ENCODE assay signal across 16 mouse cellular contexts in the genomic region with DNA sequence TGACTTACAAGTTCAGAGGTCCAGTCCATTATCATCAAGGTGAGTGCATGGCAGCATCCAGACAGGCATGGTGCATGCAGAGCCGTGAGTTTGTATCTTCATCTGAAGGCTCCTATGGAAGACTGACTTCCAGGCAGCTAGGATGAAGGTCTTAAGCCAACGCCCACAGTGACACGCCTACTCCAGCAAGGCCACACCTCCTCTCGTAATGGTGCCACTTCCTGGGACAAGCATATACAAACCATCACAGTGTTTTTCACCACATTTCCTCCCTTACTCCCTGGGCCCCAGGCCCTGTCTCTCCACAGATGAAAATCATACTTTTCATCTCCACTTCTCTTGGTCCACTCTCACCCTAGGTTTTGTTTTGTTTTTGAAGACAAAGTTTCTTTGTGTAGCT. TPM values are rescaled to one million over a fixed set of nuclear protein-coding genes. Genes with fewer than 3 reads are reported as not detected.
DNase-seq lines count a peak whose midpoint lies in the region; ATAC-seq lines count a peak whose summit lies in the region.
"Had no signal": no experiment of that assay in that cellular context is flagged by ENCODE, and none has a peak within 500 bp of the region (broad histone marks: within the 10 kb centered on the region; RNA-seq: fewer than 3 reads in every experiment).

No protein-coding gene starts in this region.

- ATAC-seq in inflammation-experienced regulatory T-cells, adult 6 months: peak; percentile 85
- ATAC-seq: midbrain, embryonic 16.5 days; Patski had no signal

- DNase-seq in thymus, postnatal 0 days (ENCODE audit: low spot score): peak; percentile 40
- no peak for DNase-seq in thymus, postnatal 10 days (ENCODE audit: low spot score in 2 of 2)
- peak; percentile 41 for DNase-seq in T-cell, adult 2 months (ENCODE audit: low spot score)
- DNase-seq in urinary bladder, postnatal 36 days (ENCODE audit: low spot score in 2 of 2): no peak
- no peak for DNase-seq in layer of hippocampus, postnatal 14 days (ENCODE audit: low spot score in 2 of 2)
- no peak for DNase-seq in MN1 (ENCODE audit: low spot score)
- DNase-seq: adrenal gland, adult 2 months; cerebellum, adult 11 months; gastrocnemius, postnatal 10 days; kidney, adult 18-20 months; kidney, postnatal 25 days; right cerebral cortex, adult 18-20 months; thymus, adult 18-20 months had no signal

RNA-seq across cellular contexts. Expression of gene Adsl, which starts 26.5 kb away (rescaled TPM):
- polyA plus RNA-seq in thymus, postnatal 0 days (2015; fragmentation: Nextera tagmentation; extraction: Ambion mirVana): 132 and 145 TPM in 2 replicates
- 100 to 1,000 TPM; 104 to 125 (median 125) TPM for polyA plus RNA-seq in inflammation-experienced regulatory T-cells, adult 6 months (2017; shearing (Covaris generic))
- 10 to 100 TPM; 27.4 to 30.1 TPM for total RNA-seq in layer of hippocampus, postnatal 14 days (2021)

RNA-seq across cellular contexts. Expression of gene Sgsm3, which starts 55.8 kb away (rescaled TPM):
- polyA plus RNA-seq in thymus, postnatal 0 days (2015; fragmentation: Nextera tagmentation; extraction: Ambion mirVana): 9.5 and 11.0 TPM in 2 replicates
- 1 to 10 TPM; 3.1 to 4.5 (median 3.5) TPM for polyA plus RNA-seq in inflammation-experienced regulatory T-cells, adult 6 months (2017; shearing (Covaris generic))
- total RNA-seq in layer of hippocampus, postnatal 14 days (2021): 10 to 100 TPM; 65.3 to 71.1 TPM

Comparison
In these comparisons a context has a peak if more than half of its experiments do, and no peak if none do; other contexts are left out.
1. DNase-seq: peak in thymus, postnatal 0 days (single experiment) and T-cell, adult 2 months (single experiment); none in thymus, postnatal 10 days (0 of 2), urinary bladder, postnatal 36 days (0 of 2), layer of hippocampus, postnatal 14 days (0 of 2) and MN1 (single experiment).